Mouse (Mus musculus) intestine, postnatal 0 days (tissue): ENCODE measurements around the gene Cdc37. TPM values are rescaled to one million over a fixed set of nuclear protein-coding genes. Genes with fewer than 3 reads are reported as not detected.
A peak's percentile ranks its signal among the peaks of the same experiment; 100 is the strongest.
"Not testable (repeated sequence)": the region's sequence is repeated elsewhere in the genome, so short reads cannot be mapped to it uniquely, and the experiment has no call there.

Experiments used
- ATAC-seq: fragments of 200-750 bp; cut with Nextera tagmentation; 2 replicates; pipeline ENCODE4 v1.8.0; 2017; ENCODE audit warnings: mild to moderate bottlenecking, moderate TSS enrichment, moderate library complexity
- H3K27ac ChIP-seq: fragments of 300-500 bp; sonication (generic); 2 replicates; pipeline ENCODE4 v1.5.1; 2014; ENCODE audit warnings: mild to moderate bottlenecking, low read depth, low read length, moderate library complexity
- H3K27me3 ChIP-seq: fragments of 300-500 bp; sonication (generic); replicated peaks from 2 replicates; pipeline ENCODE4 v1.6.1; 2014; ENCODE audit warnings: low read length, mixed read lengths; ENCODE audit not compliant: control insufficient read depth, insufficient read depth
- H3K36me3 ChIP-seq: fragments of 300-500 bp; sonication (generic); 2 replicates; pipeline ENCODE4 v1.6.1; 2014; ENCODE audit warnings: mild to moderate bottlenecking, moderate library complexity; ENCODE audit not compliant: control insufficient read depth, insufficient read depth
- H3K4me1 ChIP-seq: fragments of 300-500 bp; sonication (generic); replicated peaks from 2 replicates; pipeline ENCODE4 v1.6.1; 2014; ENCODE audit warnings: antibody characterized with exemption, low read length, mixed read lengths; ENCODE audit not compliant: control insufficient read depth, insufficient read depth
- H3K4me2 ChIP-seq: fragments of 300-500 bp; sonication (generic); replicated peaks from 2 replicates; pipeline ENCODE4 v1.6.1; 2014; ENCODE audit warnings: low read depth, mild to moderate bottlenecking, moderate library complexity
- H3K4me3 ChIP-seq: fragments of 300-500 bp; sonication (generic); 2 replicates; pipeline ENCODE4 v1.5.1; 2014; ENCODE audit warnings: low read depth, low read length
- H3K9ac ChIP-seq: fragments of 300-500 bp; sonication (generic); 2 replicates; pipeline ENCODE4 v1.6.1; 2014; ENCODE audit warnings: mild to moderate bottlenecking, low read depth, low read length
- H3K9me3 ChIP-seq: fragments of 300-500 bp; sonication (generic); 2 replicates; pipeline ENCODE4 v1.6.1; 2016; ENCODE audit warnings: mixed run types; ENCODE audit not compliant: control insufficient read depth
- CTCF ChIP-seq: sonication (generic); IDR thresholded peaks from 2 replicates; pipeline ENCODE4 v1.5.1; 2016; ENCODE audit warnings: low read depth, mild to moderate bottlenecking, control low read depth, antibody characterized with exemption, moderate library complexity
- WGBS: fragments of 180-500 bp; shearing (Covaris S2); extraction: QIAGEN DNeasy Blood & Tissue Kit; methylation state at CpG from one replicate; pipeline ENCODE4 v1.1.7; 2014; 5-methylcytosine and 5-hydroxymethylcytosine counted together
- polyA plus RNA-seq: library from polyadenylated mRNA; unstranded; fragments of >200 nt; fragmentation: Nextera tagmentation; extraction: Ambion mirVana; gene quantifications from 2 replicates; pipeline ENCODE4 v1.2.1, GENCODE M21; 2015

Gene Cdc37
- polyA plus RNA-seq: 113 and 115 TPM in 2 replicates

DNA sequence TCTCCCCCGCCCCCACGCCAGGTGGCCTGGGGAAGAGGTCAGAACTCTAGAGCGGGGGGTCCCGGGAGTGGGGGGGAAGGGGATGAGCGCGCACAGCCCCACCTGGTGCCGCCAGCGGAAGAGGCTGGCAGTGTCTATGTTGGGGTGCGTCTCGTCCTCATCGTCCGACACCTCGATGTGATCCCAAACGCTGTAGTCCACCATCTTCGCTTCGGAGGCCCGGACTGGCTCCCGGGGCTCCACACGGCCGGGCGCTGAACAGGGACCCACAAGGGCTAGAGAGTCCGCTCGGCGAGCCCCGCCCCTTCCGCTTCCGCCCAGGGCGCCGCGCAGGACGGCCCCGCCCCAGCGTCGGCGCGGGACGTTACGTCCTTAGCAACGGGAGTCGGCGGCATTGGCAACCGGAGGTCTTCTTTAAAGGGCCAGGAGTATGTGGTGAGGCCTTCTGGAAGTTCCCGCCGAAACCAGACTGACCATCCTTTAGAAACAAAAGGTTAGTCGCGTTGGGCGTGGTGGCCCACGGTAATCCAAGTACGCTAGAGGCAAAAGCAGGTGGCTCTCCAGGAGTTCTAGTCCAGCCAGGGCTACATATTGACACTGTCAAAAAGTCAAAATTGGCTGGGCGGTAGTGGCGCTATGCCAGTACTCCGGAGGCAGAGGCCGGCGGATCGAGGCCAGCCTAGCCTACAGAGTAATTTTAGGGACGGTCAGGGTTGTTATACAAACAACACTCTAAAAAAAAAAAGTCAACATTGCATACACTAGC, at the start of gene Cdc37:
TSS of gene Cdc37 (minus strand) at position 329 of the 766 bp plus-strand sequence.
- Histone ChIP-seq H3K4me1 (peaks cover 2% of the 10 kb centered on the region; the same call in 1 of the 2 replicates), H3K4me3 (peak within 1 kb of the TSS; percentile 81), H3K9ac (peak within 1 kb of the TSS; percentile 80), H3K36me3 (peaks cover 8% of the 10 kb centered on the region), H3K27me3 (no peaks in the 10 kb centered on the region), H3K4me2 (peak within 1 kb of the TSS; percentile 80), H3K27ac (peak within 1 kb of the TSS; percentile 73), H3K9me3 (no peaks in the 10 kb centered on the region)
- ATAC-seq: peak; percentile 94
- WGBS: 4% methylated on average over 53 of the region's 56 CpGs
- TF ChIP-seq CTCF: no peak

DNA sequence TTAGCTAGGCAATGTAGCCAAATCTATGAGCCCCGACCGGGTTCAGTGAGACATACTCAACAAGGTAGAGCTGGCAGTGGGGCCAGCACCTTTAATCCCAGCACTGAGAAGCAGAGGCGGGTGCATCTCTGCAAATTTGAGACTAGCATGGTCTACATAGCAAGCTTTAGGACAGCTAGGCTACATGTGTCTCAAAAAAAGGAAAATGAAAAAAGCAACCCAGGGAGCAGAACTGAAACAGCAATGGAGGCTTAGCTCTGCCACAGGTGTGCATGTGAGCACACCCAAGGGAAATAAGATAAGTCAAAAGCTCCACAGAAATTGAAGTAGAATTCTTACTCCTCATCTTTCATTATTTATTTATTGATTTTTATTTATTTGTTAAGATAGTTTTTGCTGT, 49.2 kb upstream of the Cdc37 start:
- WGBS: 90% methylated on average over 3 of the region's 3 CpGs
- no peak for TF ChIP-seq CTCF
- H3K4me2 ChIP-seq: no peak overlapping the region
- no peak overlapping the region for H3K4me3 ChIP-seq
- no peaks in the 10 kb centered on the region for H3K4me1 ChIP-seq
- H3K27ac ChIP-seq: no peak overlapping the region
- H3K9ac ChIP-seq: no peak overlapping the region
- H3K27me3 ChIP-seq: no peaks in the 10 kb centered on the region
- no peaks in the 10 kb centered on the region for H3K9me3 ChIP-seq
- H3K36me3 ChIP-seq: no peaks in the 10 kb centered on the region
- ATAC-seq: no peak

DNA sequence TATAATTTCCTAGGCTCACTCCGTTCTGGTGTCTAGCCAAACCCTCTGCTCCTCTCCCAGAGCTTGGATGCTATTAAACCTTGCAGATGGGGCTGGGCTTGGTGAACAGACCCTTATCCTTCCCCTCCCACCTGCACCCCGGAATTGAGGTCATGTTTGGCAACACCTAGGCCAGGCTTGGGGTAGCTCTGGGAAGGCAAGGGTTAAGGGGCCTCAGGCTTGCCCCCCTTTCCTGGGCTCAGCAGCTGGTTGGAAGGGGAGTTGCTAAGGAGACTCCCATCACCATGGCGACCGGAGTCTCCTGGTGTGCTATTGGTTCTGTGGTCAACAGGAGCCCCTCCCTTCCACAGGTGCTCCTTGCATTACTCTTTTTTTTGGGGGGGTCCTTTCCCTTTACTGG, 48.2 kb upstream of the Cdc37 start:
- no peaks in the 10 kb centered on the region for H3K9me3 ChIP-seq
- no peak for TF ChIP-seq CTCF
- no peak overlapping the region for H3K4me2 ChIP-seq
- no peaks in the 10 kb centered on the region for H3K27me3 ChIP-seq
- no peak for ATAC-seq
- H3K4me3 ChIP-seq: no peak overlapping the region
- 48% methylated on average over 4 of the region's 4 CpGs for WGBS
- no peak overlapping the region for H3K9ac ChIP-seq
- H3K4me1 ChIP-seq: no peaks in the 10 kb centered on the region
- no peak overlapping the region for H3K27ac ChIP-seq
- peaks cover 2% of the 10 kb centered on the region; the same call in 1 of the 2 replicates for H3K36me3 ChIP-seq

DNA sequence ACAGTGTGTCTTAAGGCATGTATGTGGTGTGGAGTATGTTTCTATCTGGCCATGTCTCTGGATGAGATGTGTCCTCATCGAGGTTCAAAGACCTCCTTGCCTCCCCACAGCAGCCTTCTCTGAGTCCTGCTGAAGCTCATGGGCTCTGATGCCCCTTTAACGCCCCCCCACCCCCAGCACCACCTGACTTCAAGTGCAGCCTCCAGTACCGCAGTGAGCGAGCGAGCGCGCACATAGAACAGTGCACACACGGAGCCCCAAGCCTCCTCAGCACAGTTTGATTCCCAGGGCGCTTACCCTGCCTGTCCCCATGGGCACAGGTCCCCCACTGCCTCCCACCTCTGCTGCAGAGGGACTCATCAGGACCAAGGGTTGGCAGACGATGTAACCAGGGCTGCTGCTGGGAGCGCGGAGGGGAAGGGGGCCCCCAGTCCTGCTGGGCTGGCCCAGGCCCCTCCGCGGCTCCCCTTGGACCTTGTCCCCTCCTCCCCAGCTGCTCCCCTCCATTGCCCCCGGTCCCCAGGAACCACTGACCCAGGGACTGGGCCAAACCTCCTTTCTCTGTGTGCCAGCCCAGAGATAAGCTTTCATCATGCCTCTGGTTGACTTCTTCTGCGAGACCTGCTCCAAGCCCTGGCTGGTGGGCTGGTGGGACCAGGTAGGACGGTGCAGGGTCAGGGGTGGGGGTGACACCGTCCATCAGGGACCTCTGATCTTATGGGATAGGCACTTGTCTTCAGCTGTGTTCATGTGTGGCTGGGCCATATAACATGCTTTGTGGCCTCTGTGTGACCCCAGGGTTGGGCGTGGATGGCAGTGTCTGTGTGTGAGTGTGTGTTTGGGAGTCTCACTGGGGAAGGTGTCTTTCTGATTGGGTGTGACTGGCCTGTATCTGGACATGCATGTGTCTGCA, 47.0 kb upstream of the Cdc37 start:
- Histone ChIP-seq H3K9ac (no peak overlapping the region), H3K36me3 (peaks cover 3% of the 10 kb centered on the region; the same call in 1 of the 2 replicates), H3K4me3 (peak overlapping the region; percentile 17), H3K4me2 (peak overlapping the region; percentile 58), H3K27ac (no peak overlapping the region), H3K9me3 (no peaks in the 10 kb centered on the region), H3K27me3 (no peaks in the 10 kb centered on the region), H3K4me1 (no peaks in the 10 kb centered on the region)
- ATAC-seq: peak; percentile 43
- no peak for TF ChIP-seq CTCF
- 28% methylated on average over 18 of the region's 19 CpGs for WGBS

DNA sequence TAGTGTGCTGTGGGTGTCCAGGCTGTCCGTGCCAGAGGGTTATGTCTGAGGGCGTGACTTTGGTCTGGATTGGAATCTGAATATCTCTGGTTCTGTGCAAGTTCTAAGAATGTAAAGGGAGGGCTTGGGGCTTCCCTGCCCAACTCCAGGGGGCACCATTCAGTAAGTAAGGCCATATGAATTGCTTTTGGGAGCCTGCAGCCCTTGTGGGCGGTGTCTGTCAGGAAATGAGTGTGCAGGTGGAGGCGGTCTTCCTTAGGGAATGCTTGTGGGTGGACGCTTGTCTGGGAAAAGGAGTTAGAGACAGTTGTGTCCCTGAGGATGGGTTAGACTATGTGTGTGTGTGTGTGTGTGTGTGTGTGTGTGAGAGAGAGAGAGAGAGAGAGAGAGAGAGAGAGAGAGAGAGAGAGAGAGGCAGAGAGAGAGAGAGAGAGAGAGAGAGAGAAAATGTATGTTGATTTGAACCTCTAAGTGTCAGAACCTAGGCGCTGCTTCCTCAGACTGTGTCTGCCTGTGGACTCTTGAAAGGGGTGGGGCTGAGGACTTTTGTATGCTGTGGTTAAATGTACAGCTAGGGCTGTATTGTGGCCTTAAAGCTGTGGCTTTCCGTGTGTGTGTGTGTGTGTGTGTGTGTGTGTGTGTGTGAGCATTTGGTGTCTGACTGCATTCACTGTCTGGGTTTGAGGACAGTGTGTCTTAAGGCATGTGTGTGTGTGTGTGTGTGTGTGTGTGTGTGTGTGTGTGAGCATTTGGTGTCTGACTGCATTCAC, 46.1 kb upstream of the Cdc37 start:
- H3K9ac ChIP-seq, H3K9me3 ChIP-seq, H3K36me3 ChIP-seq, H3K27me3 ChIP-seq, H3K27ac ChIP-seq, H3K4me3 ChIP-seq, H3K4me1 ChIP-seq: not testable (repeated sequence)
- peak; percentile 60 for ATAC-seq
- H3K4me2 ChIP-seq: peak overlapping the region; percentile 58; the same call in 1 of the 2 replicates
- 47% methylated on average over 7 of the region's 7 CpGs for WGBS
